Comparison of ENCODE assay signal across 12 mouse cellular contexts in the genomic region with DNA sequence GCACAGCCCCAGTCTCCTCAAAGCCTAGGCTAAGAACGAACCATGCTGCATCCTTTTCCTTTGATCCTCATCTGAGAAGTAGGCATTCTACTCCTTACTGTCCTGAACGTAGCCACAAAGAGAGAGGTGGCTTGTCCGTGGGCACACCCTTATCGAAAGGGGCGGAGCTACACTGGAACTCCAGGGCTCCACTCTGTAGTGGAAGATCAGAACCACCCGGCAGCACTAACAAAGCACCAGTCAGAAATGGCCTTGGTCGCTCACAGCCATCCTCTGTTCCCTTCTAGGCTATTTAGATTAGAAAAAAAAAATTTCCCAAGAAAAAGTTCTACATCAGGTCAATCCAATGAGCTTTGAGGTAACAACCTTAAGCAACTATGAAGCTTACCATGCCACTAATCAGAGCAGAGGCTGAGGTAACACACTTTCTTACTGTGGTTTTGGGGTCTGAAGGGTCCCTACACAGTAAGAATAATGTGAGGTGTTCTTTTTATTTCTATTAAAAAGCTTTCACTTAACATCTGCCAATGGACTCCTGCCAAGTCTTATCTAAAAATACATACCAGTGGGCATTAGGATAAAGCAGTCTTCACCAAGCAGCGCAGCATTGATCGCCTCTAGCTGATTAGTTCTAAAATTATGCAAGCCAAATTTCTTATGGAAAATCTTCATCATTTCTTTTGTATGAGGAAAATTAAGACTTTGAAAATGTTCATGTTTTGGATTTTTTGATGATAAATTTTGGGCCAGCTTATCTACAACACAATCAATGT. TPM values are rescaled to one million over a fixed set of nuclear protein-coding genes. Genes with fewer than 3 reads are reported as not detected.
DNase-seq lines count a peak whose midpoint lies in the region; ATAC-seq and TF ChIP-seq lines count a peak whose summit lies in the region.
"Had no signal": no experiment of that assay in that cellular context is flagged by ENCODE, and none has a peak within 500 bp of the region (broad histone marks: within the 10 kb centered on the region; RNA-seq: fewer than 3 reads in every experiment).

No protein-coding gene starts in this region.

- H3K9ac ChIP-seq in heart, embryonic 16.5 days (ENCODE audit: low read length) = no peak overlapping the region
- H3K9ac ChIP-seq in MEL (ENCODE audit: control insufficient read depth, low read depth, low read length, poor library complexity, severe bottlenecking) = no peak overlapping the region
- H3K9ac ChIP-seq in forebrain, embryonic 14.5 days (ENCODE audit: low read length) = no peak overlapping the region

- TF ChIP-seq POLR2A in MEL (IDR thresholded peaks at IDR 0.05; ENCODE audit: control insufficient read depth in 1 of 2, insufficient read depth in 1 of 2, low read depth in 1 of 2, low read length in 2 of 2, poor library complexity in 1 of 2) = no peak

- no peak overlapping the region for H3K4me3 ChIP-seq in heart, embryonic 16.5 days (ENCODE audit: low read length)
- H3K4me3 ChIP-seq in MEL (ENCODE audit: control insufficient read depth in 1 of 2, insufficient read depth in 1 of 2, low read depth in 2 of 2, low read length in 2 of 2) = no peak overlapping the region
- no peak overlapping the region for H3K4me3 ChIP-seq in forebrain, embryonic 14.5 days (ENCODE audit: low read depth, low read length)
- H3K4me3 ChIP-seq: myocyte had no signal

- H3K79me2 ChIP-seq in MEL (ENCODE audit: control insufficient read depth, insufficient read depth, low read length, poor library complexity) = no peaks in the 10 kb centered on the region

- TF ChIP-seq CTCF in MEL (IDR thresholded peaks at IDR 0.05 in 2 of 3, conservative IDR thresholded peaks at IDR 0.05 in 1 of 3; ENCODE audit: control insufficient read depth in 1 of 3, insufficient read depth in 1 of 3, low read depth in 2 of 3, low read length in 3 of 3, poor library complexity in 1 of 3, severe bottlenecking in 1 of 3) = no peak

- peaks cover 13% of the 10 kb centered on the region for H3K36me3 ChIP-seq in heart, embryonic 16.5 days (ENCODE audit: control insufficient read depth, insufficient read depth)
- peaks cover 38 to 58% of the 10 kb centered on the region in 2 experiments for H3K36me3 ChIP-seq in MEL (ENCODE audit: control insufficient read depth in 1 of 2, insufficient read depth in 2 of 2, low read length in 2 of 2)
- H3K36me3 ChIP-seq in forebrain, embryonic 14.5 days (ENCODE audit: control insufficient read depth, insufficient read depth, low read length) = peaks cover 42% of the 10 kb centered on the region

- H3K4me1 ChIP-seq in heart, embryonic 16.5 days (ENCODE audit: control insufficient read depth, insufficient read depth, low read length) = peaks cover 17% of the 10 kb centered on the region
- peaks cover 27 to 29% of the 10 kb centered on the region in 2 experiments for H3K4me1 ChIP-seq in MEL (ENCODE audit: control insufficient read depth in 1 of 2, insufficient read depth in 2 of 2, low read length in 2 of 2)
- no peaks in the 10 kb centered on the region for H3K4me1 ChIP-seq in forebrain, embryonic 14.5 days (ENCODE audit: control insufficient read depth, insufficient read depth, low read length)

- H3K9me3 ChIP-seq in heart, embryonic 16.5 days (replicated peaks; ENCODE audit: control insufficient read depth, low read length) = no peaks in the 10 kb centered on the region
- no peaks in the 10 kb centered on the region for H3K9me3 ChIP-seq in MEL (replicated peaks; ENCODE audit: insufficient read depth, low read length)
- H3K9me3 ChIP-seq in forebrain, embryonic 14.5 days (replicated peaks; ENCODE audit: control insufficient read depth, low read length) = no peaks in the 10 kb centered on the region

- no peak overlapping the region for H3K4me2 ChIP-seq in heart, embryonic 16.5 days (ENCODE audit: low read depth, low read length)
- H3K4me2 ChIP-seq in forebrain, embryonic 14.5 days (ENCODE audit: low read length) = no peak overlapping the region

- no peak for ATAC-seq in heart, embryonic 16.5 days (replicated peaks; ENCODE audit: extremely low read depth, insufficient read depth, low FRiP score)
- peak; percentile 74 for ATAC-seq in megakaryocyte-erythroid progenitor cell, adult 5-6 weeks (replicated peaks; ENCODE audit: low FRiP score, low TSS enrichment, poor library complexity, severe bottlenecking)
- no peak for ATAC-seq in forebrain, embryonic 14.5 days

- peak; percentile 73 to 75 for TF ChIP-seq EP300 in MEL (IDR thresholded peaks at IDR 0.05; ENCODE audit: low read depth in 1 of 2, low read length in 2 of 2)

- peak overlapping the region; percentile 31 for H3K27ac ChIP-seq in heart, embryonic 16.5 days (ENCODE audit: low read length)
- H3K27ac ChIP-seq in MEL (ENCODE audit: control insufficient read depth, low read depth, low read length) = peak overlapping the region; percentile 52
- H3K27ac ChIP-seq in forebrain, embryonic 14.5 days (ENCODE audit: low read depth, low read length) = no peak overlapping the region

- WGBS in heart, embryonic 16.5 days = 63% methylated on average over 9 of the region's 9 CpGs
- WGBS in forebrain, embryonic 14.5 days = 86% methylated on average over 9 of the region's 9 CpGs

- TF ChIP-seq RAD21 in MEL (IDR thresholded peaks at IDR 0.05; ENCODE audit: low read depth, low read length) = no peak

- DNase-seq in heart, adult 8-10 months (ENCODE audit: low spot score) = no peak
- peak; percentile 48 for DNase-seq in MEL (ENCODE audit: low read depth, low spot score)
- DNase-seq in c-Kit-positive CD71-positive TER-119-negative erythroid progenitor cells, embryonic 14.5 days (ENCODE audit: low read depth) = peak; percentile 48
- no peak for DNase-seq in left cerebral cortex, adult 9 months (ENCODE audit: low spot score in 2 of 2)
- no peak for DNase-seq in forebrain, embryonic 14.5 days (ENCODE audit: low spot score)
- DNase-seq in left cerebral cortex, postnatal 4 days = no peak
- DNase-seq: cerebellum, adult 9-10 months; heart, postnatal 10 days; retina, postnatal 1 day had no signal

- H3K27me3 ChIP-seq in heart, embryonic 16.5 days (ENCODE audit: control insufficient read depth, insufficient read depth, low read length) = no peaks in the 10 kb centered on the region
- H3K27me3 ChIP-seq in MEL (ENCODE audit: control insufficient read depth in 1 of 2, insufficient read depth in 2 of 2, low read length in 2 of 2) = no peaks in the 10 kb centered on the region
- H3K27me3 ChIP-seq in forebrain, embryonic 14.5 days (replicated peaks; ENCODE audit: control insufficient read depth, insufficient read depth, low read length) = no peaks in the 10 kb centered on the region

- intact Hi-C loops in left cerebral cortex, postnatal 4 days (cut with DNase I) = no loop called here

TF ChIP-seq in MEL, 35 proteins besides CTCF, POLR2A, EP300 and RAD21 (continues in another document):
- TF ChIP-seq NRF1 (IDR thresholded peaks at IDR 0.05; ENCODE audit: insufficient read depth, low read depth, low read length, poor library complexity, severe bottlenecking) (no peak), ETS1 (IDR thresholded peaks at IDR 0.05; ENCODE audit: low read depth, low read length) (peak; percentile 73), KAT2A (conservative IDR thresholded peaks at IDR 0.05; ENCODE audit: low read depth, low read length) (no peak), GABPA (IDR thresholded peaks at IDR 0.05; ENCODE audit: low read depth, low read length) (no peak), MAFK (IDR thresholded peaks at IDR 0.05; ENCODE audit: borderline replicate concordance, low read depth, low read length) (no peak), MEF2A (IDR thresholded peaks at IDR 0.05; ENCODE audit: extremely low read depth, insufficient replicate concordance, low read depth, low read length, poor library complexity, severe bottlenecking) (0 out of 2 replicates have a peak, but pooled peaks have one; percentile 52), POLR2AphosphoS2 (IDR thresholded peaks at IDR 0.05; ENCODE audit: low read length) (no peak), MAX (IDR thresholded peaks at IDR 0.05; ENCODE audit: low read length) (no peak), MYC (IDR thresholded peaks at IDR 0.05; ENCODE audit: low read depth, low read length) (no peak), RCOR1 (IDR thresholded peaks at IDR 0.05; ENCODE audit: low read depth, low read length) (peak; percentile 76; the same call in 1 of the 2 replicates), MAZ (IDR thresholded peaks at IDR 0.05; ENCODE audit: low read depth, low read length) (no peak), TCF12 (IDR thresholded peaks at IDR 0.05; ENCODE audit: low read depth, low read length) (peak; percentile 81), CHD1 (IDR thresholded peaks at IDR 0.05; ENCODE audit: low read depth, low read length) (no peak; the same call in 1 of the 2 replicates), ZC3H11A (IDR thresholded peaks at IDR 0.05; ENCODE audit: low read depth, low read length) (no peak), MYB (IDR thresholded peaks at IDR 0.05; ENCODE audit: low read depth, low read length) (no peak), NELFE (IDR thresholded peaks at IDR 0.05; ENCODE audit: low read depth, low read length) (no peak), GATA1 (IDR thresholded peaks at IDR 0.05; ENCODE audit: low read depth, low read length) (peak; percentile 86), E2F4 (IDR thresholded peaks at IDR 0.05; ENCODE audit: borderline replicate concordance, low read depth, low read length) (no peak), SMC3 (IDR thresholded peaks at IDR 0.05; ENCODE audit: low read depth, low read length) (no peak), BHLHE40 (IDR thresholded peaks at IDR 0.05; ENCODE audit: borderline replicate concordance, low read depth, low read length) (no peak), ZNF384 (IDR thresholded peaks at IDR 0.05; ENCODE audit: low read depth, low read length) (no peak; the same call in 1 of the 2 replicates), ELF1 (IDR thresholded peaks at IDR 0.05; ENCODE audit: low read depth, low read length) (no peak), ZMIZ1 (IDR thresholded peaks at IDR 0.05; ENCODE audit: low read depth, low read length) (no peak), UBTF (IDR thresholded peaks at IDR 0.05; ENCODE audit: borderline replicate concordance, insufficient read depth, low read depth, low read length) (no peak)

RNA-seq across cellular contexts. Expression of a gene that starts 35.5 kb away (rescaled TPM):
- 14.5 and 15.3 TPM in 2 replicates for polyA plus RNA-seq in heart, embryonic 16.5 days (2015; fragmentation: Nextera tagmentation; extraction: Ambion mirVana)
- 1 to 10 TPM in 2 of 4 experiments, under 1 TPM in 2; 0.57 to 1.7 (median 1.2) TPM for total RNA-seq in heart, adult 8-10 months (2022)
- 24.6 and 28.5 TPM in 2 replicates for total RNA-seq in MEL (2012; rRNA removed)
- polyA plus RNA-seq in MEL (2012; ENCODE audit: insufficient read depth in 1 of 2, insufficient read length in 2 of 2, low read depth in 1 of 2, low replicate concordance in 2 of 2, missing spikeins in 1 of 2) = 10 to 100 TPM; 52.0 to 83.8 TPM
- total RNA-seq in megakaryocyte-erythroid progenitor cell, adult 5-6 weeks (2014; fragmentation: Nextera tagmentation) = 110 and 139 TPM in 2 replicates
- total RNA-seq in megakaryocyte-erythroid progenitor cell, adult 5-6 weeks (2017) = 72.4 and 78.2 TPM in 2 replicates
- polyA plus RNA-seq in forebrain, embryonic 14.5 days (2014; fragmentation: Nextera tagmentation; extraction: Ambion mirVana) = 11.3 and 12.6 TPM in 2 replicates
- 10 to 100 TPM; 10.6 to 11.9 TPM for total RNA-seq in left cerebral cortex, postnatal 4 days (2021)

Comparison
In these comparisons a context has a peak if more than half of its experiments do, and no peak if none do; other contexts are left out.
1. DNase-seq: peak in MEL (single experiment) and c-Kit-positive CD71-positive TER-119-negative erythroid progenitor cells, embryonic 14.5 days (single experiment); none in heart, adult 8-10 months (single experiment), left cerebral cortex, adult 9 months (0 of 2), forebrain, embryonic 14.5 days (single experiment) and left cerebral cortex, postnatal 4 days (single experiment).